Mouse (Mus musculus) thymus, postnatal 25 days (tissue): ENCODE results near the gene Gamt.
A peak's percentile ranks its signal among the peaks of the same experiment; 100 is the strongest.

Experiments used
- DNase-seq: peaks from one replicate; pipeline ENCODE4 v3.0.0; 2022

The Gamt gene

GRCm38 (mm10) chr10:80285222-80286070 is 24.6 kb upstream of the Gamt start:
- DNase-seq = no peak

- DNase-seq = no peak
Observed at GRCm38 (mm10) chr10:80282481-80283441, 21.9 kb upstream of the Gamt start.

- DNase-seq = no peak
Observed at GRCm38 (mm10) chr10:80281921-80282371, 21.1 kb upstream of the Gamt start.

- DNase-seq = no peak
Observed at GRCm38 (mm10) chr10:80281304-80281703, 20.5 kb upstream of the Gamt start.

DNA sequence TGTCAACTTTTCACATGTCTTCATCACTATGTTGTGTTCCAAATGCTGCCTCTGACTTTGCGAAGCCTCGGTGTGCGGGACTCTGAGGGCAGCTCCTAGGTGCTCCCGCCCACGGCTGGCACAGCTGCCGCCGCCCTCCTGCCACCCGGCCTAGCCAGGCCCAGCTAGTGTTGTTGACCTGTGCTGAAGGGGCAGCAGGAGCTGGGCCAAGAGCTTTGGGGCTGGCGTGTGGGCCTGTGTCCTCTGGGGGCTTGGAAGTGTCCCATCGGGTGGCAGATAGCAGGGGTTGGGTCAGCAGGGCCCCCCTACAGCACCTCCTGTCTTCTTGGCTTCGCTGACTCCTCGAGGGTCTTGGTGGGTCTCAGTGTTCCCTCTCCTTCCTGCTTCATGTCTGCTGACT is 18.5 kb upstream of the Gamt start:
- no peak for DNase-seq

DNA sequence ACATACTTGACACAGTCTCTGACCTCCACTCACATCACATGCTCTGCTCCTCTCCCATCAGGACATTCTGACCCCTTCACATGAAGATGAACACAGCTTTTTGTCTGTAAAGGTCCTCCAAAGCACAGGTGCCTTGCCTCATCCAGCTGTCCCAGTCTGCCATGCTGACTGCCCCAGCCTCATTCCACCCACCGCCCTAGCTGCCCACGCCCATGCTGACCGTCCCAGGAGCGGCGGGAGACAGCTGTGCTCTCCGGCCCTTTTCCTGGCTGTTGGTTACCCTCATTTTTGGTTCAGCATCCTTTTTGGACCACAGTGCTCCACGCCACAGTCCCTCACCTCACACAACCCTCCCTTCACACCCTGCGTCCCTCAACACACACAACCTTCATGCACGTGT is 17.6 kb upstream of the Gamt start:
- DNase-seq = no peak

DNA sequence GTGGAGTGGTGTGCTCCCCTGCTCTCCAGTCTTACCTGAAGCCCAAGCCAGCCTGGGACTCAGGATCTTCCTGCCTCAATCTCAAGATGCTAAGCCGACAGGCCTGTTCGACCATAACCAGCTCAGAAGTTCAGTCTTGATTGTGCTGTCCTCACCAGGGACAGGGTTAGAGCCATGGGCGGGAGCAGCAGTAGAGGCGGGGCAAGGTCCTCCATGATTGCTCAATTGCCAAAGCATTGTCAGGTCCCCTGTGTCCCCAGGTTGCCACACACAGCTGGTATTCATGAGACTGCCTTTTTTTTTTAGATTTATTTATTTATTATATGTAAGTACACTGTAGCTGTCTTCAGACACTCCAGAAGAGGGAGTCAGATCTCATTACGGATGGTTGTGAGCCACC is 15.4 kb upstream of the Gamt start:
- DNase-seq = no peak

- DNase-seq = no peak
Observed at GRCm38 (mm10) chr10:80273847-80274246, 13.0 kb upstream of the Gamt start.

- DNase-seq = no peak
Observed at GRCm38 (mm10) chr10:80271870-80272585, 11.2 kb upstream of the Gamt start.

- DNase-seq = no peak
Observed at GRCm38 (mm10) chr10:80271186-80271843, 10.5 kb upstream of the Gamt start.

GRCm38 (mm10) chr10:80270734-80271181 is 9.9 kb upstream of the Gamt start:
- no peak for DNase-seq

DNA sequence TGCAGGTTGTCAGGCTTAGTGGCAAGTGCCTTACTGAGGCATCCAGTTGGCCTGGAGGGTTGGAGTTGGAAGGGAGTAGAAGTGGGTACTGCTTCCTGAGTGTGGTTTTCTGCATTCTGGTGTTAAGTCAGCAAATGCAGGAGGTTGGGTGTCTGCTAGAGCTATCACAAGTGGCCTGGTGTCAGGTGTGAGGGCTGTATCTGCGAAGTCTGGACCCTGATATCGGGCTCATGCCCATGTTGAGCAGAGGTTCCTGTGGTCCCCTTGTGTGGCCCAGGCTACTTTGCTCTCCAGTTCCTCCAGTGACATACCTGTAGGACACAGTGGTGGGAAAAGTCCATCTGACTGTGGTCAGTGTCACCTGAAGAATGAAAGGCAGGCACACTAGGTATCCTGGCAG is 9.3 kb upstream of the Gamt start:
- DNase-seq = no peak

DNA sequence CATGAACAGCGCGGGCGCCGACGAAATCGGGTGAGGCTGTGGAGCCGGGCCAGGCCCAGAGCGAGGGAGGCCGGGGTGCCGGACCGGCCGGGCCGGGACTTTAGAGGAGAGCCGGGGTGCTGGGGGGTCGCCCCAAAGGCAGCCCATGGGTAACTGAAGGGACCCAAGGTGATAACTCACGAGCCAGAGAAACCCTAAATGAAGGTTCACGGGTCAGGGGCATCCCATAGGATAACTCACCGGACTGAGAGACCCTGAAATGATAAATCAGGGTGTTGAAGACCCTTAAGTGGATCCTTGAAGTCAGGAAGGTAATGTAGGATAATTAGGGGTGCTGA is 4.3 kb upstream of the Gamt start:
- DNase-seq = no peak

DNA sequence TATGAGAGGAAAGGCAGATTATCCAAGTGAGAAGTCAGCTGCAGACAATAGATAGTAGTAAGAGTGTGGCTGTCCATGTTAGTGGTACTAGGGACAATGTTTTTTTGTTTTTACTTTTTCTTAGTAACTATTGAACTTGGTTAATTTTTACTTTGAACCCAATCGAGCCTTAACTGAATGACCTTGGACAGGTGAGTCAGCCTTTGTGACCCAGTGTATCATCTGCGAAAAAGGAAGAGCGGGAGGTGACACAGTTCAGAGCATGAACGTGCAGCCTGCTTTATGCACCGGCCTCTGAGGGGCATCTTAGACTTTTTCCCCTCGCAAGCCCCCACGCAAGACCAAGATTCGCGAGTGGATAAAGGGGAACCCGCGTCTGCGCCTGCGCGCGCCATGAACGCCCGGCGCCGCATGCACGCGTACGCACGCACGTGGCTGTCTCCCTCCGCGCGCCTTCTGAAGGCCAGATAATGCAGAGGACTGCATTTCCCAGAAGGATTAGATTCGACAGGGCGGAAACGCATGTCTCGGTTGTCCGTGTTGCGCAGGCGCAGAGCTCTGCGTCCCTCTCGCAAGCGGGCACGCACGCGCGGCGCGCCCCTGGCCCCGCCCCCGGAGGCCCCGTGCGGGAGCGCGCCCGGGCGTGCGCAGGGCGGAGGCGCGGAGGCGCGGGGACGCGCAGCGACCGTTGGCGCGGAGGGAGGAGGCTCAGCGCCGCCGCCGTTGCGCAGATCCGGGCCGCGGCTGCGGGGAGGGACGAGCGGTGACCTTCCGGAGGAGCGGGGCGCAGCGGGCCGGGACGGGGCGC is 3.7 kb upstream of the Gamt start:
- DNase-seq = peak; percentile 99

DNA sequence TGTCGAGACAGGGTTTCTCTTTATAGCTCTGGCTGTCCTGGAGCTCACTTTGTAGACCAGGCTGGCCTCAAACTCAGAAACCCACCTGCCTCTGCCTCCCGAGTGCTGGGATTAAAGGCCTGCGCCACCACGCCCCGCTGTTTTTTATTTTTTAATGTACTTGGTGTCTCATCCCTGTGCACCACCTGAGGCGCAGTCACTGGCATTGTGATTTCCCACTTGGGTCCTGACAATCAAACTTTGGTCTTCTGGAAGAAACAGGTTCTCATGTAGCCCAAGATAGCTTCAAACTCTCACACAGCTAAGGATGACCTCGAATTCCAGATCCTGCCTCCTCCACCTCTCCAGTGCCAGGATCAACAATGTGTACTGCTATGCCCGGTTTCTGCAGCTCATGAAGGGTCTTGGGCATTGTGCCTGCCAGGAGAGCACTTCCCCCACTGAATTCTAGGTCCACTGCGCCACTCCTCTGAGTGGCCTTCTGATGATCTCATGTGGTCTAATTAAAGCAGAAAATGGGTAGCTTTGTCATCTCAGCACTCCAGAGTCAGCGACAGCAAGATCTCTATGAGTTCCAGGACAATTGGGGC is 2.1 kb upstream of the Gamt start:
- DNase-seq = no peak

GRCm38 (mm10) chr10:80262169-80262568 is 1.4 kb upstream of the Gamt start:
- DNase-seq = no peak

DNA sequence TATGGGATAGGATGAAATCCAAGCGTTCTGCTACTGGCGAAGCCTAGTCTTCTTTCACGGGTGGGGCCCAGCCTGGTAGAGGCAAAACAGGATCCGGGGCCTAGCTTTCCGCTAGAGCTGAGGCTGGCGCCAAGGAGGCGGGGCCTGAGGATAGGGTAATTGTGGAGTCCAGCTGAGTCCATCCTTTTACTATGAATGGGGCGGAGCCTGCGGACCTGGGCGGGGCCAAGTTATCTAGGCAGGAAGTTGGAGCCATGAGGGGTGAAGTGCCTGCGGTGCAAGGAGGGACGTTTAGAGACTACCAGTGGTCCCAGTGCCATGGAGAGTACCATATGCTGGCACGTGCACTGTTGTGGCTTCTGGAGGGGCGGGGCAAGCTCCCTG is 765 bp upstream of the Gamt start:
- DNase-seq = peak; percentile 71

DNA sequence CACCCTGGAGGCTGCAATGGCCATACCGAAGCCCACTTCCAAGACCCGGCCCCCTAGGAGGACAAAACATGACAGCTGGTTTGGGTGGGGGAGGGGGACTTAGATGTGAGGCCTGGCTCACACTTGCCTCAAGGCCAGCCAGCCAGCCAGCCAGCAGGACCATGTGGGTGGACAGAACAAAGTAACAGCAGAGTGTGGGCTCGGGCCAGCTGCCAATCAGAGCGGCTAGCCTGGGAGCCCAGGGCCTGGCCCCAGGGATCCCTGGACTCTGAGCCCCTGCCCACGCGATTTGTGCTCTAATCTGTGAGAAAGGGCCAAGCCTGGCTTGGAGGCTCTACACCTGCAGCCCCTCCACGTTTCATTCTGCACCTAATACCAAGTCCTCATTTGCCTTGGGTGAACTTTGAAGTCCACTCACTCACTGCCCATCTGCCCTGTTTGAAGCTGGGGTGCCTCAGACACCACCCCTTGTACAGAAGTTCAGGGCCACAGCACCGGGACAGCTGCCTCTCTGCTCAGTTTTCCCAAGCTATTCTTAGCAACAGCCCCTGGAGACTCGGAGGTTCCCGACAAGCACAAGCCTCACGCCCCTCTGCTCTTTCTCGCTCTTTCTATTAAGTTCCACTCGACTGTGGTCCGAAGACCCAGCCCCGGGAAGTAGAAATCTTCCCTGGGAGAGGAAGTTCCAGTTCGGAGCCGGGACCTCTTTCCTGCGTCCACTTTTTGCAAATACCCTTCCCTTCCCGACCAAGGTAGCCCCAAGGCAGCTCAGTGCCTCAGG is 761 bp downstream of the Gamt start:
- no peak for DNase-seq

- no peak for DNase-seq
Observed at GRCm38 (mm10) chr10:80259463-80259805, 1.4 kb downstream of the Gamt start.

- DNase-seq = no peak
Observed at GRCm38 (mm10) chr10:80258752-80259462, 1.9 kb downstream of the Gamt start.
